Mouse (Mus musculus): ENCODE data around the gene Wipf3.

DNA sequence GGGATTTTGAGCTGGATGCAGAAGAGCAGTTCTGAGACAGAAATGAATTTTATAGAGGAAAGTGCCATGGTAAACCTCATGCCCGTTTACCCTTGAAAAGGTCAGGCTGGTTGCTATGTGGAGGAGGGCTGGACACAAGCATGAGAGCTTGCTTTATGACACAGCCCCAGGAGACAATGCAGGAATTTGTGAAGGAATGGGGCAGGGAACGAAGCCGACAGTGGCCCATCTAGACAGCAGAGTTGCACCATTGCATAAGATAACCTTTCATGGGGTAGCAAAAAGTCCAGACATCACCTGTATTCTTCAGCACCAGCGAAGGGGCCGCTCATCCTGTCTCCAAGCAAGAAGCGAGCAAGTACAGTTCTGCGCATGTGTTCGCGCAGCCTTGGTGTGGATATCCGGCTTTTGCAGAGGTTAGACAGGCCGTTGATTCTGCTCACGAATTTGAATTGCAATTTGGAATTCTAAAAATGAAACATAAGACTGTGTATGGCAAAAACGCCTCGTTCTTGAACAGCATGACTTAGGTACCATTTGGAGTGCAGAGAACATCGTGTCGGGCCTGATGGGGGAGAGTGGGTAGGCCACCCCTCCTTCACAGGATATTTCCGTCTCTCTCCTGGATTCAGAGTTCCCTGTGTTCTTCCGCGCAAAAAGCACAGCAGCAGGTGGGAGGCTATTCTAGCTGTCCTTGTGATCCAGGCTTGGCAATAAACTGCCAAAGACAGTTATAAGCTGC is 46.7 kb downstream of the Wipf3 start:
- TF ChIP-seq CTCF (IDR thresholded peaks at IDR 0.05; ENCODE audit: insufficient read depth, low read length) (no peak), POLR2A (IDR thresholded peaks at IDR 0.05; ENCODE audit: borderline replicate concordance, extremely low read depth, low read depth, low read length) (no peak)

Measured in lung, adult 2 months (tissue).